Mouse (Mus musculus): Measurements from ENCODE around the gene Rnf8. TPM values are rescaled to one million over a fixed set of nuclear protein-coding genes. Genes with fewer than 3 reads are reported as not detected.

The Rnf8 gene
- polyA plus RNA-seq, 1 experiment, result 18.2 TPM

DNA sequence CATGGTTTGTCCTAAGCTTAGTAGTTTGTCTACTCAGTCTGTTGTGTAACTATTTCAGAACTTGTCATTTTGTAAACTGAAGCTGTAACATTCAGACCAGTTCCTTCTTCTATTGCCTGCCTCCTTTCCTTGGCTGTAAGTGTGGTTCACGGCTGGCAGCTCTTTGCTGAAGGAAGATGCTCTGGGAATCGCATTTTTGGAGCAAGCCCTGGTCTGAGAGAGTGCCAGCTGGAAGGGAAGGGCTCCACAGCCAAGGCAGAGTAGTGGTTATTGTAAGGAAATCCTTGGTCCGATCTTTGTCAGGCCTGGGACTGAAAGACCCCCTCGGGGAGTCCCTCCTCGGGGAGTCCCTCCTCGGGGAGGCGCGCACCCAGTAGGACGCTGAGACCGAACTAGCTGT lies 74.0 kb downstream of the Rnf8 start:
- Histone ChIP-seq H3K27me3 (ENCODE audit: control insufficient read depth, insufficient read depth, low read length) (no peaks in the 10 kb centered on the region), H3K36me3 (ENCODE audit: control insufficient read depth, insufficient read depth, low read length) (peaks cover 74% of the 10 kb centered on the region), H3K4me1 (ENCODE audit: control insufficient read depth, insufficient read depth, insufficient read length, low read length) (no peaks in the 10 kb centered on the region), H3K4me3 (ENCODE audit: low read depth, low read length) (no peak overlapping the region), H3K27ac (ENCODE audit: insufficient read depth, low read depth, low read length) (no peak overlapping the region)
- TF ChIP-seq POLR2A (IDR thresholded peaks at IDR 0.05; ENCODE audit: low read depth, low read length) (no peak), CTCF (IDR thresholded peaks at IDR 0.05; ENCODE audit: extremely low read depth, insufficient read length, insufficient replicate concordance, low read depth, low read length) (no peak)
- WGBS, result 96% methylated on average over 10 of the region's 10 CpGs

DNA sequence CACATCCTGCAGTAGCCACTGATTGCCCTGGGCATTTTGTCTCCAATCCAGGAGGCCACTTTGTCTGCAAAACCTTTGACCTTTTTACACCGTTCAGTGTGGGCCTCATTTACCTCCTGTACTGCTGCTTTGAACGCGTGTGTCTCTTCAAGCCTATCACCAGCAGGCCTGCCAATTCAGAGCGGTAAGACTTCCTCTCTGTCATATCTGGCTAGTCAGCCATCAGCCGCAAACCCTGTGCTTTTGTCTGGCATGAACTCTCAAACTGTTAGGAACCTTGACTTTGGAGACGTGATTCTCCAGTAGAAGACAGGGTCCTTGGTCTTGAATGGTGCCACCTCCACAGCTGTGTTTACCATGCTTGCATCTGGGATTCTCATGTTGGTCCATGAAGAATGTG lies 75.7 kb downstream of the Rnf8 start:
- H3K27me3 ChIP-seq (ENCODE audit: control insufficient read depth, insufficient read depth, low read length), result no peaks in the 10 kb centered on the region
- TF ChIP-seq POLR2A (IDR thresholded peaks at IDR 0.05; ENCODE audit: low read depth, low read length) (no peak), CTCF (IDR thresholded peaks at IDR 0.05; ENCODE audit: extremely low read depth, insufficient read length, insufficient replicate concordance, low read depth, low read length) (no peak)
- peaks cover 77% of the 10 kb centered on the region for H3K36me3 ChIP-seq (ENCODE audit: control insufficient read depth, insufficient read depth, low read length)
- H3K4me1 ChIP-seq (ENCODE audit: control insufficient read depth, insufficient read depth, insufficient read length, low read length), result no peaks in the 10 kb centered on the region
- H3K27ac ChIP-seq (ENCODE audit: insufficient read depth, low read depth, low read length), result no peak overlapping the region
- no peak overlapping the region for H3K4me3 ChIP-seq (ENCODE audit: low read depth, low read length)
- WGBS, result 81% methylated on average over 6 of the region's 6 CpGs

- Histone ChIP-seq H3K27me3 (ENCODE audit: control insufficient read depth, insufficient read depth, low read length) (no peaks in the 10 kb centered on the region), H3K27ac (ENCODE audit: insufficient read depth, low read depth, low read length) (no peak overlapping the region), H3K4me1 (ENCODE audit: control insufficient read depth, insufficient read depth, insufficient read length, low read length) (no peaks in the 10 kb centered on the region), H3K4me3 (ENCODE audit: low read depth, low read length) (no peak overlapping the region), H3K36me3 (ENCODE audit: control insufficient read depth, insufficient read depth, low read length) (peaks cover 68% of the 10 kb centered on the region)
- no peak for TF ChIP-seq POLR2A (IDR thresholded peaks at IDR 0.05; ENCODE audit: low read depth, low read length)
- TF ChIP-seq CTCF (IDR thresholded peaks at IDR 0.05; ENCODE audit: extremely low read depth, insufficient read length, insufficient replicate concordance, low read depth, low read length), result no peak
- WGBS, result 94% methylated on average over 2 of the region's 2 CpGs
Measured at GRCm38 (mm10) chr17:29692827-29693226, 78.2 kb downstream of the Rnf8 start.

DNA sequence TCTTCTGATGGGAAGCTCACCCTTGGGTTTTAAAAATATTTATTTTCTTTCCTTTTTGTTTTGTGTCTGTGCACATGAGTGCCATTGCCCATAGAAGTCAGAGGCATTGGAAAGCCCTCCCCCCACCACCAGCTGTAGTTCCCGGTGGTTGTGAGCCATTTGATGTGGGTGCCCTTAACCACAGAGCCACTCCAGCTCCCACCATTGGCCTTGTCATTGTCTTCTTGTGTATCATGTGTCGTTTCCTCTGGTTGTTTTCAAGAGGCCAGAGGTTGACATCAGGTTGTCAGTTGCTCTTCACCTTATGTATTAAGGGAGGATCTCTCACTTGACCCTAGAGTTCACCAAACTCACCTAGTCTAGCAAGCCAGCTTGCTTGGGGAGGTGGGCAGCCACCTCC lies 79.0 kb downstream of the Rnf8 start:
- H3K27me3 ChIP-seq (ENCODE audit: control insufficient read depth, insufficient read depth, low read length), result no peaks in the 10 kb centered on the region
- no peak overlapping the region for H3K4me3 ChIP-seq (ENCODE audit: low read depth, low read length)
- 63% methylated on average over 2 of the region's 2 CpGs for WGBS
- H3K4me1 ChIP-seq (ENCODE audit: control insufficient read depth, insufficient read depth, insufficient read length, low read length), result no peaks in the 10 kb centered on the region
- peaks cover 71% of the 10 kb centered on the region for H3K36me3 ChIP-seq (ENCODE audit: control insufficient read depth, insufficient read depth, low read length)
- no peak for TF ChIP-seq CTCF (IDR thresholded peaks at IDR 0.05; ENCODE audit: extremely low read depth, insufficient read length, insufficient replicate concordance, low read depth, low read length)
- no peak for TF ChIP-seq POLR2A (IDR thresholded peaks at IDR 0.05; ENCODE audit: low read depth, low read length)
- H3K27ac ChIP-seq (ENCODE audit: insufficient read depth, low read depth, low read length), result no peak overlapping the region

GRCm38 (mm10) chr17:29694516-29694915 lies 79.9 kb downstream of the Rnf8 start:
- H3K36me3 ChIP-seq (ENCODE audit: control insufficient read depth, insufficient read depth, low read length), result peaks cover 76% of the 10 kb centered on the region

More at GRCm38 (mm10) chr17:29694516-29694915, 79.9 kb downstream of the Rnf8 start:
- Histone ChIP-seq H3K4me1 (ENCODE audit: control insufficient read depth, insufficient read depth, insufficient read length, low read length) (no peaks in the 10 kb centered on the region), H3K27me3 (ENCODE audit: control insufficient read depth, insufficient read depth, low read length) (no peaks in the 10 kb centered on the region), H3K4me3 (ENCODE audit: low read depth, low read length) (no peak overlapping the region), H3K27ac (ENCODE audit: insufficient read depth, low read depth, low read length) (no peak overlapping the region)
- TF ChIP-seq CTCF (IDR thresholded peaks at IDR 0.05; ENCODE audit: extremely low read depth, insufficient read length, insufficient replicate concordance, low read depth, low read length) (no peak), POLR2A (IDR thresholded peaks at IDR 0.05; ENCODE audit: low read depth, low read length) (no peak)
- WGBS, result 82% methylated on average over 4 of the region's 4 CpGs

Other genes starting within 250 kb of the Rnf8 start
- 38.9 and 160 TPM in 2 replicates for gene Pim1, start 124.0 kb upstream of the Rnf8 start, polyA plus RNA-seq (2012; rRNA removed)
- not detected in 2 replicates for gene Gm17657, start 65.2 kb upstream of the Rnf8 start, polyA plus RNA-seq (2012; rRNA removed)
- 13.8 and 27.3 TPM in 2 replicates for gene Tbc1d22b, start 65.0 kb upstream of the Rnf8 start, polyA plus RNA-seq (2012; rRNA removed)
- gene Tmem217, start 62.4 kb upstream of the Rnf8 start, polyA plus RNA-seq (2012; rRNA removed), result 0.29 TPM in 1 of 2 replicates, not detected in the other
- 0.20 and 0.28 TPM in 2 replicates for gene Gm28043, start 86 bp downstream of the Rnf8 start, polyA plus RNA-seq (2012; rRNA removed)
- gene Cmtr1, start 45.8 kb downstream of the Rnf8 start, polyA plus RNA-seq (2012; rRNA removed), result 8.1 and 11.7 TPM in 2 replicates
- gene Ccdc167, start 102.3 kb downstream of the Rnf8 start, polyA plus RNA-seq (2012; rRNA removed), result 2.0 and 2.7 TPM in 2 replicates